Mouse (Mus musculus) c-Kit-negative CD71-positive TER-119-positive erythroid progenitor cells, embryonic 14.5 days (primary cell): ENCODE results near the gene Prr12.
A peak's percentile ranks its signal among the peaks of the same experiment; 100 is the strongest.

Experiments used
- DNase-seq: peaks from one replicate; pipeline ENCODE4 v3.0.0-alpha.2; 2013; ENCODE audit warnings: low read depth, low spot score

The Prr12 gene

DNA sequence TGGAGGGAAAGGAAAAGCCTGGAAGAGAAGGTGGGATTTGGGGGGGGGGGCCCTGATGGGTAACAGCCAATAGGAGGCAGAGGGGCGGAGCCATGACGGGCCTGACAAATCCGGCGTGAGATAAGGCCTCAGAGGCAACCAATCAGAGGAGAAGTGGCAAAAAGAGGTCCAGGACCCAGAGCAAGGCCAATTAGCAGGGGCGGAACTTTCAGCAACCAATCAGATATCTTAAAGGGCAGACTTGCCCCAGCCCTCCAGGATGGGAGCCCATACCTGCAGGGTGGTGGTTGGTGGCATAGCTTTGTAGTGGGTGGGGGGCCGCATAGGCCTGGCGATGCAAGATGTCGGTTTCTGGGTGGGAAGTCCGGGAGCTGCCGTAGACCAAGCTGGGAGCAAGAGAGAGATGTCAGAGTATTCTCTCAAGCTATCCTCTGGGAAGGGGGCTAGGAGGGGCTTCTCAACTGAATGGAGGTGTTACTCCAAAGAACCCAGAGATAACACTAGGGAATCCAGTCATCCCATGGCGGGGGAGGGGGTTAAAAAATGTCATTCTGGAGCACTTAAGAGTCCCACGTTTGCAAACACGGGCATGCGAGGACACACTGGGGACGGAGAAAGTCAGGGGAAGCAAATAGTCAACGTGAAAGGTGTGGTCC is 1.6 kb downstream of the Prr12 start:
- DNase-seq, result no peak

- DNase-seq, result no peak
These were observed 3.6 kb downstream of the Prr12 start for GRCm38 (mm10) chr7:45048923-45049657.

GRCm38 (mm10) chr7:45048001-45048890 is 4.4 kb downstream of the Prr12 start:
- no peak for DNase-seq

- no peak for DNase-seq
These were observed 5.2 kb downstream of the Prr12 start for GRCm38 (mm10) chr7:45047491-45047890.

- no peak for DNase-seq
These were observed 5.8 kb downstream of the Prr12 start for GRCm38 (mm10) chr7:45046853-45047350.

GRCm38 (mm10) chr7:45045741-45046140 is 6.9 kb downstream of the Prr12 start:
- DNase-seq, result no peak

- no peak for DNase-seq
These were observed 9.4 kb downstream of the Prr12 start for GRCm38 (mm10) chr7:45043307-45043706.

GRCm38 (mm10) chr7:45040851-45041250 is 11.8 kb downstream of the Prr12 start:
- DNase-seq, result no peak

DNA sequence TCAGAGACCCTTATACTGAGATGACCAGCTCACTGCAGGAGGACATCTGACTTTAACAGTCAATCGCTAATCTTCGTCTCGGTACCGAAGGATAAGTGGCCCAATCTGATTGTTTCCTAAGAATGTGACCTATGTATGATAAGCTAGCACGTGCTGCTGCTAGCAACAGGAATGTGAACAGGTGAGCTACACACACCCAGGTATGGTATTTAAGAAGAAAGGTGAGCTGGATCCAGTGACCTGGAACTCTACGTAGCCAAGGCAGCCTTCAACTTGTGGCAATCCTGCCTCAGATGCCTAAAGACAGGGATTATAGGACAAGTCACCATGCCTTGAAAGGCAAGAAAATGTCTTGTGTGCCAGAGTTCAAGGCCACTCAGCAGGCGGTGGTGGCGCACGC is 14.3 kb downstream of the Prr12 start:
- DNase-seq, result no peak

DNA sequence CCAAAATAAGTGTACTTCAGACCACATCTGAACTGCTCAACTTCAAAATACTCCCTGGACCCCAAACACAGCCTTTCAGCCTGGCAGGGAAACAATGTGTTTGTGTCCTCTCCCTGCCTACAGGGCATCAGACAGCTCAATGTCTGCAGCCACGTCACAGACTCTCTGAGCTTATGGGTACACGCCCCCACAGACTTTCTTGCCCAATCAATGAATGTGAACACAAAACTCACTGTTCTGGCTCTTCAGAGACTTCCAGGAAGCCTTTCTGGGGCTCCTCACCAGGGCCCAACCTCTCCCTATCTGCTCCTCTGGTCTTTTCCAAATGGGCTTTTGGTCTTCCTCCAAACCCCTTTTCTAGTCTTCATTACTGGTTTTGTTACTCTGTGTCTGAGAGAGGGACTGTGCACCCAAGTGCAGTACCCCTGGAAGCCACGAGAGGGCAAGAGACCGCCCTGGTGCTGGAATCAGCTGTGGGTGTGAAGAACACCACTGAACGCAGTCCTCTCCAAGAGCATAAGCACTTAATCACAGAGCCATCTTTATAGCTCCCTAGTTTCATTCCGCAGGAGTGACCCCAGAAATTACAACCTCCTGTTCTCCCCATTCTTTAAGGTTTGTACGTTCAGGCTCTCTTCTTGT is 14.8 kb downstream of the Prr12 start:
- peak; percentile 42 for DNase-seq

GRCm38 (mm10) chr7:45036702-45037101 is 16.0 kb downstream of the Prr12 start:
- DNase-seq, result no peak

- no peak for DNase-seq
These were observed 17.1 kb downstream of the Prr12 start for GRCm38 (mm10) chr7:45035631-45036030.

DNA sequence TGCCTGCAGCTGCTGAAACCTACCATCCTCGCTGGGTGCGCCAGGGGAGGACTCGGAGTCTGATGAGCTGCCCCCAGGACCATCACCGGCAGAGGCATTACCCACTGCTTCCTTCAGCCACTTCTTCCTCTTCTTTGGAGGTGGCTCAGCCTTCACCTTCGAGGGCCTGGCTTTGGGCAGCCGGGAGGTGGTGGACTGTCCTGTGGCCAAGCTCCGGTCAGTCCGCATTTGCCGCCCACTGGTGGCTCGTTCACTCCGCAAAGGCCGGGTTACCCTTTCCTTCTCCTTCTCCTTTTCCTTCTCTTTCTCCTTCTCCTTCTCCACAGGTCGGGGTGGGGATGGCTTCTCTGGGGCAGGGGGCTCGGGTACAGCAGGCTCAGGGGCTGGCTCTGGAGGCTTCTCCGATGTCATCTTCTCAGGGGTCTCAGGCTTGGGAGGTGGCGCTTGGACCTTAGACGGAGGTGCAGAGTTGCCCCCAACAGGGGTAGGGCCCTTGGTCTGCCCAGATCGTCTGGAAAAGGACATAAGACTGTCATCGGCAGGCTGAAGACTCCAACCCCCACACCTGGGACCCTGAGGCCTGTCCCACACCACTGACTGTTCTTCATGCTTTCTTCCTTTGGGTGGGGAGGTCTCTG is 18.8 kb downstream of the Prr12 start:
- DNase-seq, result no peak

GRCm38 (mm10) chr7:45030857-45031256 is 21.8 kb downstream of the Prr12 start:
- DNase-seq, result no peak

DNA sequence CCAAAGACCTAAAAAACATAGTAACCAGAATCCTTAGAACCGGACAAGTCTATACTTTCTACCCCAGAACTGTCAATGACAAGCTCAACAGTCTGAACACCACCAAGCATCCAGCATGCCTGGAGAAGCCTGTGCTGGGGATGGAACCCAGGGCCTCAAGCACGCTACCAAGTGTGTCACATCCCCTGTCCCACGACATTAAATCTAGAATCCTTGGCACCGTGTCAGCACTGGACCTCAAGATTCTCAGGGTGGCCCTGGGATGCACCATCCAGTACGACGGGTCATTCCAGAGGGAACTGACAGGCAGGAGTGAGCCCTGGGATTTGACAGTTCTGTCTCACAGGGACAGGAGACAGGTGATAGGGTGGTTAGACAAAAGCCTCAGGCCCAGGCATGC is 22.7 kb downstream of the Prr12 start:
- no peak for DNase-seq

GRCm38 (mm10) chr7:45028351-45028750 is 24.3 kb downstream of the Prr12 start:
- DNase-seq, result no peak

DNA sequence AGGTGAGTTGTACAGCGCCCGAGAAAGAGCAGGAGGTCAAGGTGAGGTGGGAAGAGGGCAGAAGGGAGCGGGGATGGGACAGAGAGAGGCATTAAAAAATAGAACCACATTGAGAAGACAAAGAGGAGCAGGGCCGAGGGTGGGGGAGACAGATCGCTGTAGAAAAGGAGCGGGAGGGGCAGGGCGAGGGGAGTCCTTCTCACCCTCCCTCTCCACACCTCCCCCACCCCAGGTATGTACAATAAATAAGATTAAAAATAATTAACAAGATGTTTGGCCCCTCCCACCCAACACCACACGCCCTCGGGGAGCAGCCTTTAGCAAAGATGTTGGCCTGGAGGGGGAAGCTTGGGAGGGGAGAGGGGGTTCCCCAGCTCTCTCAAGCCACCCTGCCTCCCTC is 24.9 kb downstream of the Prr12 start:
- no peak for DNase-seq

DNA sequence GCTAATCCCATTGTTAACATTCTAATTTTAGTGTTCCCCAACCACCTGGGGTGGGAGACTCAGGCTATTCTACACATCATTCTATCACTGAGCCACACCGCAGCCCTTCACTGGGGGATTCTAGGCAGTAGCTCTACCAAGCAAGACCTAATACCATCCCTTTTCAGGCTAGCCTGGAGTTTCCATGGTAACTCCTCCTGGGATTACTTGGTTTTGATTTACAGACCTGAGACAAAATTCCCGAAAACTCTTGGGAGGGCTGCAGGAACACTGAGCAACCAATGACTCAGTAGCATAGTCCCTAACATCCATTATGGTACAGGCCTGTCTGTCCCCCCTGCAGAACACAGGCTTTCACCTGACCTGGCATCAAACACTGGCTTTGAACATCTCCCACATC is 26.4 kb downstream of the Prr12 start:
- no peak for DNase-seq

DNA sequence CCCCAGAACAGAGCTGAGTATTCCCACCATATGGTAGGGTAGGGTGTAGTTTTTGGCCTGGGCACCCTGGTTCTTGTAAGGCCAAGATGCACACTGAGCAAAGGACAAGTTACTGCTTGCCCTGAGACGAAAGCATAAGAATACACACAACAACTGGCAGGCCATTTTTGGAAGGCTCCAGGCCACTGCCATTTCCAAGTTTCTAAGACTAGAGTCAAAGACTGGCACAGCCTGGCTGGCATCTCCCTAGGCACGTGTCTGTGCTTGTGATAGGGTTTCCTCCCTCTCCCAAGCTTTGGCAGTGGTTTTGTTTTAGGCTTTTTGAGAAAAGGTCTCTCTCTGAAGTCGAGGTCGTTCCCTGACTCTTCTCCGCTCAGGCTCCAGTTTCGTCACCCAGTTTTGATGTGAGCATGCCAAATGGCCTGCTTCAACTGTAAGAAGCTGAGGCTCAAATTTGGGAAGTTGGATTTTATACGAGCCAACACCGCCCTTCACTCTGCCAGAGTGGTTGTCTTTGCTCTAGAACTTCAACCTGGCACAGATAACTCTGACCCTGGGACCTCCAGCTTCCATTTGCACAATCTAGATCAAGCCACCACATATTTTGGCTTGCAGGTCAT is 27.0 kb downstream of the Prr12 start:
- DNase-seq, result no peak
